ENCODE assay signal across 8 mouse cellular contexts in genomic region chr7:25267301-25267750, GRCm38 (mm10). TPM values are rescaled to one million over a fixed set of nuclear protein-coding genes. Genes with fewer than 3 reads are reported as not detected.
DNase-seq lines count a peak whose midpoint lies in the region; ATAC-seq lines count a peak whose summit lies in the region.

Cic (plus strand) TSS chr7:25267704.

- intact Hi-C loops in gastrocnemius, postnatal 14 days (cut with DNase I; ENCODE audit: low total_unique reads): no loop called here

- peak; percentile 72 for ATAC-seq in megakaryocyte, adult 5-6 weeks (ENCODE audit: poor library complexity, severe bottlenecking)

- DNase-seq in adrenal gland, adult 8-10 months: peak; percentile 99
- peak; percentile 100 for DNase-seq in embryo, embryonic 11 days
- peak; percentile 97 for DNase-seq in gastrocnemius, postnatal 14 days
- DNase-seq in induced T-regulatory cell, adult 2 months (ENCODE audit: low read depth): peak; percentile 100
- peak in 1 of 2 experiments; percentile 99 for DNase-seq in left cerebral cortex, adult 8-10 months (ENCODE audit: low spot score in 2 of 2)
- peak; percentile 99 for DNase-seq in right cerebral cortex, postnatal 25 days
- peak; percentile 100 for DNase-seq in yolk sac, embryonic 10.5 days (ENCODE audit: low spot score)

RNA-seq across cellular contexts. Expression of gene Cic, which starts in this region (rescaled TPM):
- 100 to 1,000 TPM; 118 to 195 (median 151) TPM for total RNA-seq in adrenal gland, adult 8-10 months (2022)
- 10 to 100 TPM; 38.2 to 44.1 TPM for total RNA-seq in gastrocnemius, postnatal 14 days (2021)
- total RNA-seq in left cerebral cortex, adult 8-10 months (2022): 100 to 1,000 TPM; 196 to 238 (median 227) TPM
- total RNA-seq in megakaryocyte, adult 5-6 weeks (2015): 166 and 174 TPM in 2 replicates
- total RNA-seq in megakaryocyte, adult 5-6 weeks (2017): 55.5 and 84.2 TPM in 2 replicates
